Mouse (Mus musculus): ENCODE measurements around the gene 4921539E11Rik. TPM values are rescaled to one million over a fixed set of nuclear protein-coding genes. Genes with fewer than 3 reads are reported as not detected.

The 4921539E11Rik gene
- polyA plus RNA-seq, 1 experiment = not detected

- Histone ChIP-seq H3K27me3 (ENCODE audit: control insufficient read depth, insufficient read depth, low read length) (no peaks in the 10 kb centered on the region), H3K4me3 (replicated peaks; ENCODE audit: insufficient read depth, low read depth, low read length) (no peak overlapping the region), H3K4me1 (ENCODE audit: control insufficient read depth, insufficient read depth, low read length) (no peaks in the 10 kb centered on the region), H3K27ac (ENCODE audit: insufficient read depth, low read length) (no peak overlapping the region)
- TF ChIP-seq POLR2A (IDR thresholded peaks at IDR 0.05; ENCODE audit: borderline replicate concordance, insufficient read depth, low read length) = no peak
- no peak for TF ChIP-seq CTCF (IDR thresholded peaks at IDR 0.05; ENCODE audit: borderline replicate concordance, insufficient read depth, low read depth, low read length)
- 36% methylated on average over 9 of the region's 9 CpGs for WGBS
- no peak for DNase-seq
These were observed 67.8 kb downstream of the 4921539E11Rik start for GRCm38 (mm10) chr4:103222854-103223253.

DNA sequence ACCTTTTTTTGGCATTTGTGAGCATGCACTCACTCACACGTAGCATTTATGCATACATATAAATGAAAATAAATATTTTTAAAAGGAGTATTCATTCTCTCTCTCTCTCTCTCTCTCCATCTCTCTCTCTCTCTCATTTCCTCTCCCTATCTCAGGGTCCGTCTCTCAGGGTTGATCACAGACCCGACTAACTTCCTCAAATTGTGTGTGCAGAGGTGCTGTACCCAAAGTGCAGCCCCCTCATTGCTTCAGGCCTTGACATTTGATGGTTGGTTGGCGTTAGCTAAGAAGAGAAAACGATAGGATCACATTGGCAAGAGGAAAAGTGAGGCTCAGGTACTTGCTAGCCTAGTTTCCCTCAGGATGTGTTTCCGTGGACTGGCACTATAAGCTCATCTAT lies 68.9 kb downstream of the 4921539E11Rik start:
- Histone ChIP-seq H3K4me3 (replicated peaks; ENCODE audit: insufficient read depth, low read depth, low read length) (no peak overlapping the region), H3K27ac (ENCODE audit: insufficient read depth, low read length) (no peak overlapping the region), H3K27me3 (ENCODE audit: control insufficient read depth, insufficient read depth, low read length) (no peaks in the 10 kb centered on the region), H3K4me1 (ENCODE audit: control insufficient read depth, insufficient read depth, low read length) (no peaks in the 10 kb centered on the region)
- DNase-seq = no peak
- TF ChIP-seq CTCF (IDR thresholded peaks at IDR 0.05; ENCODE audit: borderline replicate concordance, insufficient read depth, low read depth, low read length) (no peak), POLR2A (IDR thresholded peaks at IDR 0.05; ENCODE audit: borderline replicate concordance, insufficient read depth, low read length) (no peak)
- WGBS = 80% methylated on average over 6 of the region's 6 CpGs

DNA sequence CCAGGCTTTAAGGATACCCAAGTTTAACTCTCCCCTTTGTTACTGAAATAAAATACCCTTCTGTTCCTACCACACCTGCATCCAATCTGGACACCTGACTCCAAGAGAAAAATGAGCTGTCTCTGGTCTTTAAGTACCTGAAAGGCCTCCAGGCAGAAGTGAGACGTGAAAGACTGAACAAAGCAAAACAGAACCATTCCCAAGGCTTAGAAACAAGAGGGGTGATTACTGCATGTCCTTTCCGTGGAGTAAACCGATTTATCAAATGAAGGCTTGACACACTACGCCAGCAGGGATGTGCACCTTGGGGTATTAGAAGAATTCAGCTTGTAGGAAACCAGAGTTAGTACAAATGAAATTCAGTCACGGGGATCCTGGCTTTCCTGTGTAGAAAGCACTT lies 71.7 kb downstream of the 4921539E11Rik start:
- Histone ChIP-seq H3K27ac (ENCODE audit: insufficient read depth, low read length) (no peak overlapping the region), H3K4me1 (ENCODE audit: control insufficient read depth, insufficient read depth, low read length) (peaks cover 3% of the 10 kb centered on the region; the same call in 1 of the 2 replicates), H3K4me3 (replicated peaks; ENCODE audit: insufficient read depth, low read depth, low read length) (no peak overlapping the region), H3K27me3 (ENCODE audit: control insufficient read depth, insufficient read depth, low read length) (no peaks in the 10 kb centered on the region)
- 83% methylated on average over 5 of the region's 5 CpGs for WGBS
- no peak for TF ChIP-seq POLR2A (IDR thresholded peaks at IDR 0.05; ENCODE audit: borderline replicate concordance, insufficient read depth, low read length)
- no peak for TF ChIP-seq CTCF (IDR thresholded peaks at IDR 0.05; ENCODE audit: borderline replicate concordance, insufficient read depth, low read depth, low read length)
- DNase-seq = no peak

- Histone ChIP-seq H3K27ac (ENCODE audit: insufficient read depth, low read length) (no peak overlapping the region), H3K27me3 (ENCODE audit: control insufficient read depth, insufficient read depth, low read length) (no peaks in the 10 kb centered on the region), H3K4me3 (replicated peaks; ENCODE audit: insufficient read depth, low read depth, low read length) (no peak overlapping the region), H3K4me1 (ENCODE audit: control insufficient read depth, insufficient read depth, low read length) (peaks cover 6% of the 10 kb centered on the region; the same call in 1 of the 2 replicates)
- TF ChIP-seq CTCF (IDR thresholded peaks at IDR 0.05; ENCODE audit: borderline replicate concordance, insufficient read depth, low read depth, low read length) = no peak
- no peak for TF ChIP-seq POLR2A (IDR thresholded peaks at IDR 0.05; ENCODE audit: borderline replicate concordance, insufficient read depth, low read length)
- WGBS = 89% methylated on average over 6 of the region's 6 CpGs
- DNase-seq = no peak
These were observed 74.6 kb downstream of the 4921539E11Rik start for GRCm38 (mm10) chr4:103216046-103216445.

DNA sequence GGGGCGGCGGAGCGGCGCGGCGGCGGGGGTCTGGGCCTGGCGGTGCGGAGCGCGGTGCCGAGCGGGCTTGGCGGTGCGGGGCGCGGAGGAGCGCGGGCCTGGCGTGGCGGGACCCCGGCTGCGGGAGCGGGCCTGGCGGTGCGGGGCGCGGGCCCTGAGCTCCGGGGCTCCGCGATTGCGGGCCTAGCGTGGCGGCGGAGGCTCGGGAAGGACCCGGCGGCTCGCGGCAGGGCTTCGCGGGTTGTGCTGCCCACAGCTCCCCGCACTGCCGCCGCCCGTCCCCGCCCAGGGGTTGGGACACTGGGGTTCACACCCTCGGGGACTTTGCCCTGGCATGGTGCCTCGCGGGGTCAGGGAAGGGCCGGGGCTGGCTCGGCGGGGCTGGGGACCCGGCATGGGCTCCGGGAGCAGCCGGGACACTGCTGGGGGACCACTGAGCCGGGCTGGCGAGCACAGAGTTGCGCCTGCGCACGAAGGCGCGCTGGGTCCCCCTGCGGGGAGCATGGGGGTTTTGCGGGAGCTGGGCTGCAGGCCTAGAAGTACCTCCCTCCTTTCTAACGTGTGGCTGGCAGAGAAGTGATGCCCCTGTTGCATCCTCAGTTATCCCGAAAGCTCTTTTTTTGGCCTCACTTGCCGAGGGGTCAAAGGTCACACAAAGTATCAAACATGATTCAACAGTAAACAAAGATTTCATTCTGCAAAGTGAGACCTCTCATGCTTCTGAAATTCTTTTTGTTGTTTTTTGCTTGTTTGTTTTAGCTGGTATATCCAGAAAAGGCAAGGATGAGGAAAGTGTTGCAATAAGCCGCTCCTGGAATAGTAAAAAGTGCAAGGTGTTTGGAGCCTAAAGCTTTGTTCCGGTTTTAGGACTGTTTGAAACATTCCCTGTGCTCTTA lies 75.5 kb downstream of the 4921539E11Rik start, which contains the start of gene Slc35d1:
Gene Slc35d1 (minus strand): TSS at position 240 of the 896 bp plus-strand sequence.
- Histone ChIP-seq H3K4me3 (replicated peaks; ENCODE audit: insufficient read depth, low read depth, low read length) (peak within 1 kb of the TSS; percentile 99), H3K27me3 (ENCODE audit: control insufficient read depth, insufficient read depth, low read length) (no peaks in the 10 kb centered on the region), H3K4me1 (ENCODE audit: control insufficient read depth, insufficient read depth, low read length) (peaks cover 6% of the 10 kb centered on the region; the same call in 1 of the 2 replicates), H3K27ac (ENCODE audit: insufficient read depth, low read length) (peak within 1 kb of the TSS; percentile 91)
- peak; percentile 78 to 87 for DNase-seq
- TF ChIP-seq POLR2A (IDR thresholded peaks at IDR 0.05; ENCODE audit: borderline replicate concordance, insufficient read depth, low read length) (peak; percentile 42; the same call in 1 of the 2 replicates), CTCF (IDR thresholded peaks at IDR 0.05; ENCODE audit: borderline replicate concordance, insufficient read depth, low read depth, low read length) (no peak)
- 4% methylated on average over 69 of the region's 70 CpGs for WGBS

DNA sequence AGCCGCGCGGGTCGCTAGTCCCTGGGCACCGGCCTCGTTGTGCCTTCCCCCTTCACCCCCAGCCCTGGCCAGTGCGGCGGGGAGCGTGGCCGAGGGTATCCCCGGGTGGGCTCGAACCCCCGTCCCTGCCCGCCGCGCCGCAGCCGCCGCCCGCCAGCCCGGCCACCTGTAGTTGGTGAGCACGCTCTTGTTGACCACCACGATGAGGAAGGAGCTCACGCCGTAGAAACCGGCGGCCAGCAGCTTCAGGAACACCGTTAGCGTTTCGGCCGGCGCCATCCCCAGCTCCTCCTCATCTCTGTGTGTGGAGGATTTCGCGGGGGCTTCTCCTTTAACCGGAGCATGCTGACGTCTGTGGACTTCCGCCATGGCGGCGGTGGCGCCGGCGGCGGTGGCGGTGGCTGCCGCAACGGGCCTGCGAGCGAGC lies 76.2 kb downstream of the 4921539E11Rik start:
- Histone ChIP-seq H3K27ac (ENCODE audit: insufficient read depth, low read length) (peak overlapping the region; percentile 91), H3K27me3 (ENCODE audit: control insufficient read depth, insufficient read depth, low read length) (no peaks in the 10 kb centered on the region), H3K4me1 (ENCODE audit: control insufficient read depth, insufficient read depth, low read length) (peaks cover 6% of the 10 kb centered on the region; the same call in 1 of the 2 replicates), H3K4me3 (replicated peaks; ENCODE audit: insufficient read depth, low read depth, low read length) (peak overlapping the region; percentile 99)
- TF ChIP-seq POLR2A (IDR thresholded peaks at IDR 0.05; ENCODE audit: borderline replicate concordance, insufficient read depth, low read length) = peak; percentile 30; the same call in 1 of the 2 replicates
- no peak for TF ChIP-seq CTCF (IDR thresholded peaks at IDR 0.05; ENCODE audit: borderline replicate concordance, insufficient read depth, low read depth, low read length)
- 2% methylated on average over 47 of the region's 48 CpGs for WGBS
- peak in 1 of 2 experiments; percentile 78 for DNase-seq

GRCm38 (mm10) chr4:103213859-103214497 lies 76.7 kb downstream of the 4921539E11Rik start:
- DNase-seq = peak; percentile 21 to 38
- Histone ChIP-seq H3K4me3 (replicated peaks; ENCODE audit: insufficient read depth, low read depth, low read length) (peak overlapping the region; percentile 99), H3K4me1 (ENCODE audit: control insufficient read depth, insufficient read depth, low read length) (peaks cover 6% of the 10 kb centered on the region; the same call in 1 of the 2 replicates), H3K27ac (ENCODE audit: insufficient read depth, low read length) (peak overlapping the region; percentile 91), H3K27me3 (ENCODE audit: control insufficient read depth, insufficient read depth, low read length) (no peaks in the 10 kb centered on the region)
- TF ChIP-seq POLR2A (IDR thresholded peaks at IDR 0.05; ENCODE audit: borderline replicate concordance, insufficient read depth, low read length) (no peak), CTCF (IDR thresholded peaks at IDR 0.05; ENCODE audit: borderline replicate concordance, insufficient read depth, low read depth, low read length) (no peak)
- WGBS = 2% methylated on average over 30 of the region's 30 CpGs

All from cerebellum, adult 2 months (tissue).